Mouse (Mus musculus) CH12.LX (cell line): ENCODE data around the gene D10Wsu102e. TPM values are rescaled to one million over a fixed set of nuclear protein-coding genes. Genes with fewer than 3 reads are reported as not detected.

Source experiments
- DNase-seq: peaks from one replicate; pipeline ENCODE4 v3.0.0-alpha.2; 2013; ENCODE audit errors: extremely low read depth
- H3K27ac ChIP-seq: 2 replicates; pipeline ENCODE4 v1.5.1; 2012; ENCODE audit warnings: low read depth, mild to moderate bottlenecking, control low read depth, moderate library complexity; ENCODE audit not compliant: insufficient read depth
- H3K27me3 ChIP-seq: replicated peaks from 2 replicates; pipeline ENCODE3; 2012; ENCODE audit warnings: inconsistent platforms
- H3K36me3 ChIP-seq, 2 experiments: replicated peaks in 1 of 2; 2 replicates each; pipeline versions ENCODE3 to v1.6.1; 2012; ENCODE audit warnings: inconsistent platforms in 1 of 2, low read length in 1 of 2, mild to moderate bottlenecking in 1 of 2, mixed read lengths in 1 of 2, moderate library complexity in 1 of 2; ENCODE audit not compliant: control insufficient read depth in 1 of 2, insufficient read depth in 1 of 2
- H3K4me1 ChIP-seq, 2 experiments: 2 replicates each; pipeline ENCODE4 v1.6.1; 2012; ENCODE audit warnings: inconsistent platforms in 1 of 2, moderate library complexity in 1 of 2; ENCODE audit not compliant: insufficient read depth in 2 of 2, control insufficient read depth in 1 of 2
- H3K4me2 ChIP-seq: 2 replicates; pipeline ENCODE4 v1.6.1; 2012; ENCODE audit warnings: low read depth, mild to moderate bottlenecking, control low read depth; ENCODE audit not compliant: poor library complexity, insufficient read depth, severe bottlenecking
- H3K4me3 ChIP-seq, 3 experiments: fragments of 150-350 bp in 1 of 3; sonication (generic) in 1 of 3; replicated peaks in 1 of 3; 2 replicates each; pipeline versions ENCODE3 to v1.5.1; 2011 to 2012; ENCODE audit warnings: low read depth in 2 of 3, low read length in 2 of 3, mild to moderate bottlenecking in 2 of 3, moderate library complexity in 2 of 3, control low read depth in 1 of 3, improper control_type of control experiment in 1 of 3, inconsistent platforms in 1 of 3, mixed read lengths in 1 of 3; ENCODE audit not compliant: poor library complexity in 1 of 3
- H3K79me2 ChIP-seq: replicated peaks from 2 replicates; pipeline ENCODE4 v1.6.1; 2012; ENCODE audit warnings: mild to moderate bottlenecking, moderate library complexity; ENCODE audit not compliant: control insufficient read depth, poor library complexity, insufficient read depth, severe bottlenecking; ENCODE audit errors: extremely low read depth
- H3K9ac ChIP-seq: 2 replicates; pipeline ENCODE4 v1.6.1; 2012; ENCODE audit warnings: low read depth, mild to moderate bottlenecking, control low read depth, moderate library complexity; ENCODE audit not compliant: insufficient read depth
- H3K9me3 ChIP-seq: replicated peaks from 2 replicates; pipeline ENCODE3; 2012; ENCODE audit warnings: low read length, inconsistent platforms, mixed read lengths
- BHLHE40 ChIP-seq: IDR thresholded peaks from 2 replicates; pipeline ENCODE4 v1.6.1; 2011; ENCODE audit warnings: mild to moderate bottlenecking, low read depth, low read length, improper control_type of control experiment
- CHD1 ChIP-seq: IDR thresholded peaks from 2 replicates; pipeline ENCODE4 v1.6.1; 2012; ENCODE audit warnings: low read depth, low read length, improper control_type of control experiment, inconsistent platforms
- CTCF ChIP-seq, 2 experiments: IDR thresholded peaks in 1 of 2; conservative IDR thresholded peaks in 1 of 2; 2 replicates each; pipeline ENCODE4 v1.5.1; 2011 to 2012; ENCODE audit warnings: low read depth in 2 of 2, low read length in 2 of 2, improper control_type of control experiment in 1 of 2, inconsistent platforms in 1 of 2, mild to moderate bottlenecking in 1 of 2, moderate library complexity in 1 of 2
- ETS1 ChIP-seq: conservative IDR thresholded peaks from 2 replicates; pipeline ENCODE4 v1.6.1; 2012; ENCODE audit warnings: low read depth, mild to moderate bottlenecking, inconsistent platforms, low read length, improper control_type of control experiment, moderate library complexity
- HCFC1 ChIP-seq: IDR thresholded peaks from 2 replicates; pipeline ENCODE4 v1.6.1; 2012; ENCODE audit warnings: low read depth, mild to moderate bottlenecking, inconsistent platforms, low read length, improper control_type of control experiment
- MAFK ChIP-seq: IDR thresholded peaks from 2 replicates; pipeline ENCODE4 v1.6.1; 2011; ENCODE audit warnings: low read length, improper control_type of control experiment; ENCODE audit not compliant: insufficient replicate concordance
- MAX ChIP-seq: IDR thresholded peaks from 2 replicates; pipeline ENCODE4 v1.6.1; 2011; ENCODE audit warnings: low read length, improper control_type of control experiment
- MXI1 ChIP-seq: IDR thresholded peaks from 2 replicates; pipeline ENCODE4 v1.6.1; 2011; ENCODE audit warnings: mild to moderate bottlenecking, low read depth, low read length, improper control_type of control experiment
- NELFE ChIP-seq: IDR thresholded peaks from 2 replicates; pipeline ENCODE4 v1.6.1; 2011; ENCODE audit warnings: low read depth, low read length, improper control_type of control experiment
- NRF1 ChIP-seq: IDR thresholded peaks from 2 replicates; pipeline ENCODE4 v1.6.1; 2014; ENCODE audit warnings: low read depth, mild to moderate bottlenecking, inconsistent platforms, low read length, improper control_type of control experiment, moderate library complexity
- POLR2AphosphoS2 ChIP-seq: IDR thresholded peaks from 2 replicates; pipeline ENCODE4 v1.6.1; 2011; ENCODE audit warnings: low read depth, low read length, improper control_type of control experiment
- TBP ChIP-seq: conservative IDR thresholded peaks from 2 replicates; pipeline ENCODE4 v1.6.1; 2011; ENCODE audit warnings: low read depth, low read length, improper control_type of control experiment
- TCF12 ChIP-seq: IDR thresholded peaks from 2 replicates; pipeline ENCODE4 v1.6.1; 2014; ENCODE audit warnings: low read depth, mild to moderate bottlenecking, inconsistent platforms, low read length, improper control_type of control experiment
- UBTF ChIP-seq: IDR thresholded peaks from 2 replicates; pipeline ENCODE4 v1.6.1; 2012; ENCODE audit warnings: low read depth, mild to moderate bottlenecking, inconsistent platforms, low read length, improper control_type of control experiment, moderate library complexity
- ZKSCAN1 ChIP-seq: IDR thresholded peaks from 2 replicates; pipeline ENCODE4 v1.6.1; 2012; ENCODE audit warnings: low read depth, inconsistent platforms, low read length, improper control_type of control experiment, borderline replicate concordance
- ZMIZ1 ChIP-seq: IDR thresholded peaks from 2 replicates; pipeline ENCODE4 v1.6.1; 2012; ENCODE audit warnings: low read depth, mild to moderate bottlenecking, inconsistent platforms, low read length, improper control_type of control experiment
- ZNF384 ChIP-seq: IDR thresholded peaks from 2 replicates; pipeline ENCODE4 v1.6.1; 2012; ENCODE audit warnings: low read depth, low read length, improper control_type of control experiment, inconsistent platforms
- dilution Hi-C: fragments of 300-500 bp; cut with MboI; formaldehyde crosslinking; loops from 2 replicates; pipeline ENCODE4 v1.14.3; 2020; ENCODE audit warnings: low sequenced_read_pairs; ENCODE audit not compliant: extremely low pct_unique_long_range_greater_than_20kb, extremely low pct_ligation_motif_present
- in situ Hi-C: fragments of 300-500 bp; cut with MboI; formaldehyde crosslinking; loops from 3 replicates; pipeline ENCODE4 v1.14.3; 2019; ENCODE audit warnings: low sequenced_read_pairs, low pct_ligation_motif_present, low pct_unique_long_range_greater_than_20kb, mixed read lengths
- polyA plus RNA-seq: library from polyadenylated mRNA; unstranded; fragments of >175 nt; gene quantifications from 2 replicates; pipeline ENCODE4 v1.2.1, GENCODE M21; 2012; ENCODE audit warnings: low read depth; ENCODE audit not compliant: insufficient read length
- total RNA-seq, 2 experiments: library from RNA; depleted of rRNA; stranded (reverse); fragments of 300-350 nt in 1 of 2; fragments of >200 nt in 1 of 2; gene quantifications; 2 replicates each; pipeline ENCODE4 v1.2.3; 2012 to 2014

D10Wsu102e gene
- total and polyA plus RNA-seq, 3 experiments, result 1.0 to 1.6 (median 1.6) TPM

DNA sequence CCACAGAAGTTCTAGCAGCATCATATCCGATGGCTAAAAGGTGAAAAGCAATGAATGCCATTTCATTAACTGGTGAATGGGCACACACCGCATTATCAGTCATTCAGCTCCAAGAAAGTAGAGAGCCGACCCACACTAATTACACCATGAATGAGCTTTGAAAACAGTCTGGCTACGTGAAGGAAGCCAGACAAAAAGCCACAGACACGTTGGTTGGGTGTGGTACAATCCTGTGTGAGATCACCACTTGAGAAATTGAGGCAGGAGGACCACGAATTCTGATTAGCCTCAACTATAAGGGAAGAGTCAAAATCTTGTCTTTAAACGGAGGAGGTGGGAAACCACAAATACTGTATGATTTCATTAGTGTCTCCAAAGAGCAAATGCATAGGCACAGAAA lies 23.7 kb upstream of the D10Wsu102e start:
- dilution Hi-C loops (no loop called here), in situ Hi-C loops (no loop called here)
- Histone ChIP-seq H3K4me2 (no peak overlapping the region), H3K9ac (no peak overlapping the region), H3K4me1 (peaks cover 5 to 26% of the 10 kb centered on the region in 2 experiments; a peak in 3 of 4 replicates), H3K36me3 (no peaks in the 10 kb centered on the region), H3K27ac (no peak overlapping the region), H3K79me2 (no peaks in the 10 kb centered on the region), H3K27me3 (peaks cover 42% of the 10 kb centered on the region), H3K9me3 (no peaks in the 10 kb centered on the region), H3K4me3 (no peak overlapping the region)
- no peak for DNase-seq
- no peak for TF ChIP-seq NRF1
- no peak for TF ChIP-seq CTCF (conservative IDR thresholded peaks at IDR 0.05 in 1 of 2, IDR thresholded peaks at IDR 0.05 in 1 of 2; ENCODE audit: low read depth in 2 of 2, low read length in 2 of 2)
- no peak for TF ChIP-seq ZNF384
- TF ChIP-seq ZKSCAN1, result no peak
- TF ChIP-seq TBP, result no peak
- no peak for TF ChIP-seq ZMIZ1
- TF ChIP-seq BHLHE40, result no peak
- TF ChIP-seq TCF12, result no peak
- no peak for TF ChIP-seq MAX
- TF ChIP-seq MXI1, result no peak
- no peak for TF ChIP-seq HCFC1
- TF ChIP-seq ETS1, result no peak
- TF ChIP-seq UBTF, result no peak
- no peak for TF ChIP-seq POLR2AphosphoS2
- TF ChIP-seq MAFK, result no peak
- TF ChIP-seq NELFE, result no peak
- no peak for TF ChIP-seq CHD1

DNA sequence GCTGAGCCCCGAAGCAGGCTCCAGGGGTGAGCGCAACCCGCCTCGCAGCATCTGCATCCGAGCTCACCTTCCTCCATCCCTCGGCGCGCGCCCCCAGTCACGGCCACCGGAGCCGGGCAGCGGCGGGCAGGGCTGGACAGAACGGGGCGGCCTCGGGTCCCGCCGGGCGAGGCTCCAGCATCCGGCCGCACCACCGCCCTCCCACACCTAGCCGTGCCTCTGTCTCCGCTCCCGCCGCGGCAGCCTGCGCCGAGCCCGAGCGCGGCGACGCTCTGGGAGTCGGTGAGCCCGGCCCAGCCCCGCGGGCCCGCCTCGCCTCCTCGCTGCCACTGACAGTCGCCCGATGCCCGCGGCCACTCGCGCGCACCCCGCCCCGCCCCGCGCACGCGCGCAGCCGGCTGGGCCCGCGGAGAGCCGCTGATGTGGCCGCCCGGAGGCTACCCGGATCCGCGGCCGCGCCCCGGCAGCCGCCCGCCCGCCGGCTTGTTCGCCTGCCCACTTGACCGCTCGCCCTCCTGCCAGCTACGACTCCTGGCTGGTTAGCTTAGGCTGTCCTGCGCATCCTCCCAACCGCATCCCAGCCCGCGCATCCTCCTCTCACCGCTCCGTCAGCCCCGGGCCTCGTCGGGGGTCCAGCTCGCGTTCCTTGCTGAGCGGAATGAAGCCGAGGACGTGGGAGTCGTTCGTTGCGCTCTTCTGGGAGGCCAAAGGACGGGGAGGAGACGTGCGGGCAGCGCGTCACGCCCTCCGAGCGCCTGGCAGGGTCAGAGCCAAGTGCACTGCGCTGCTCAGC lies 22.7 kb upstream of the D10Wsu102e start, which contains the start of gene Slc41a2:
TSS of gene Slc41a2 (minus strand) at position 724 of the 793 bp plus-strand sequence.
- no peak for DNase-seq
- Histone ChIP-seq H3K79me2 (no peaks in the 10 kb centered on the region), H3K27ac (no peak within 1 kb of the TSS), H3K4me3 (peak within 1 kb of the TSS in 2 of 3 experiments; percentile 48 to 72), H3K4me1 (peaks cover 5 to 18% of the 10 kb centered on the region in 2 experiments; a peak in 3 of 4 replicates), H3K4me2 (peak within 1 kb of the TSS; percentile 58), H3K36me3 (no peaks in the 10 kb centered on the region), H3K9me3 (no peaks in the 10 kb centered on the region), H3K27me3 (peaks cover 42% of the 10 kb centered on the region), H3K9ac (peak within 1 kb of the TSS; percentile 8; the same call in 1 of the 2 replicates)
- dilution Hi-C loops (no loop called here), in situ Hi-C loops (no loop called here)
- TF ChIP-seq BHLHE40 (no peak), NRF1 (peak; percentile 82), TCF12 (0 out of 2 replicates have a peak, but pooled peaks have one; percentile 15)
